Mouse (Mus musculus) gastrocnemius, postnatal 36 days (tissue): Measurements from ENCODE around the gene Dusp5. TPM values are rescaled to one million over a fixed set of nuclear protein-coding genes. Genes with fewer than 3 reads are reported as not detected.

Source experiments
- DNase-seq, 2 experiments: peaks; one replicate each; pipeline ENCODE4 v3.0.0; 2022
- intact Hi-C: fragments of 180-260 bp; cut with DNase I; formaldehyde crosslinking; loops from one replicate; pipeline ENCODE4 v1.15.1; 2025
- total RNA-seq, 2 experiments: library from RNA; stranded (reverse); gene quantifications; 2 replicates each; pipeline ENCODE4 v1.2.3; 2021

Gene Dusp5
- total RNA-seq, 2 experiments from 2014 or later = 1.1 to 1.2 TPM

- intact Hi-C loops = no loop called here
- no peak for DNase-seq
These were observed 17.5 kb upstream of the Dusp5 start for GRCm38 (mm10) chr19:53511244-53511934.

- no peak for DNase-seq
- intact Hi-C loops = no loop called here
These were observed 11.4 kb upstream of the Dusp5 start for GRCm38 (mm10) chr19:53517370-53518096.

- intact Hi-C loops = no loop called here
These were observed 9.4 kb upstream of the Dusp5 start for GRCm38 (mm10) chr19:53519549-53519948.

GRCm38 (mm10) chr19:53519981-53520380 is 8.9 kb upstream of the Dusp5 start:
- DNase-seq = no peak
- intact Hi-C loops = no loop called here

More at GRCm38 (mm10) chr19:53519549-53519948, 9.4 kb upstream of the Dusp5 start:
- DNase-seq = no peak

GRCm38 (mm10) chr19:53521137-53521795 is 7.6 kb upstream of the Dusp5 start:
- no peak for DNase-seq
- intact Hi-C loops = no loop called here

- DNase-seq = no peak
- intact Hi-C loops = no loop called here
These were observed 1.4 kb upstream of the Dusp5 start for GRCm38 (mm10) chr19:53527480-53527879.

GRCm38 (mm10) chr19:53528131-53528621 is 733 bp upstream of the Dusp5 start:
- intact Hi-C loops = no loop called here

GRCm38 (mm10) chr19:53529455-53529704 is 471 bp downstream of the Dusp5 start:
- intact Hi-C loops = no loop called here
- no peak for DNase-seq

More at GRCm38 (mm10) chr19:53528131-53528621, 733 bp upstream of the Dusp5 start:
- DNase-seq = no peak

GRCm38 (mm10) chr19:53529705-53530562 is 1.0 kb downstream of the Dusp5 start:
- no peak for DNase-seq
- intact Hi-C loops = loop anchor here (5.0 kb wide), 1 partner anchor 47 kb away; no protein-coding TSS in a partner anchor

GRCm38 (mm10) chr19:53531416-53531815 is 2.5 kb downstream of the Dusp5 start:
- intact Hi-C loops = loop anchor here (5.0 kb wide), 1 partner anchor 46 kb away; no protein-coding TSS in a partner anchor
- no peak for DNase-seq

GRCm38 (mm10) chr19:53532021-53532420 is 3.1 kb downstream of the Dusp5 start:
- intact Hi-C loops = loop anchor here (5.0 kb wide), 1 partner anchor 45 kb away; no protein-coding TSS in a partner anchor
- DNase-seq = no peak

- no peak for DNase-seq
- intact Hi-C loops = loop anchor here (5.0 kb wide), 1 partner anchor 45 kb away; no protein-coding TSS in a partner anchor
These were observed 3.8 kb downstream of the Dusp5 start for GRCm38 (mm10) chr19:53532676-53533075.

- intact Hi-C loops = loop anchor here (5.0 kb wide), 1 partner anchor 44 kb away; no protein-coding TSS in a partner anchor
- DNase-seq = no peak
These were observed 4.3 kb downstream of the Dusp5 start for GRCm38 (mm10) chr19:53533236-53533635.

GRCm38 (mm10) chr19:53533810-53534601 is 5.1 kb downstream of the Dusp5 start:
- intact Hi-C loops = loop anchor here (5.0 kb wide), 1 partner anchor 43 kb away; no protein-coding TSS in a partner anchor

GRCm38 (mm10) chr19:53534757-53535410 is 6.0 kb downstream of the Dusp5 start:
- intact Hi-C loops = loop anchor here (5.0 kb wide), 1 partner anchor 42 kb away; no protein-coding TSS in a partner anchor
- no peak for DNase-seq

More at GRCm38 (mm10) chr19:53533810-53534601, 5.1 kb downstream of the Dusp5 start:
- DNase-seq = no peak

- intact Hi-C loops = no loop called here
- DNase-seq = no peak
These were observed 6.5 kb downstream of the Dusp5 start for GRCm38 (mm10) chr19:53535421-53535820.

- DNase-seq = no peak
- intact Hi-C loops = no loop called here
These were observed 7.3 kb downstream of the Dusp5 start for GRCm38 (mm10) chr19:53536251-53536650.
